Mouse (Mus musculus) heart, postnatal 0 days (tissue): ENCODE data around the gene Myh7b.

Experiments
- CTCF ChIP-seq: IDR thresholded peaks from 2 replicates; pipeline ENCODE4 v1.5.1; 2016; ENCODE audit warnings: antibody characterized with exemption, control low read depth, low read depth
- EP300 ChIP-seq: IDR thresholded peaks from 2 replicates; pipeline ENCODE4 v1.6.1; 2016; ENCODE audit warnings: antibody characterized with exemption, low read depth

GRCm38 (mm10) chr2:155576656-155577055, 34.4 kb upstream of the Myh7b start:
- TF ChIP-seq EP300 (no peak), CTCF (no peak)
